Mouse (Mus musculus) neutrophil, adult 83 days (primary cell): Measurements from ENCODE around the gene AL607142.1. TPM values are rescaled to one million over a fixed set of nuclear protein-coding genes. Genes with fewer than 3 reads are reported as not detected.

Experiments
- total RNA-seq, 2 experiments: library from RNA; stranded (reverse); gene quantifications; one replicate each; pipeline ENCODE4 v1.2.4; 2023

Gene AL607142.1
- not detected for total RNA-seq

DNA sequence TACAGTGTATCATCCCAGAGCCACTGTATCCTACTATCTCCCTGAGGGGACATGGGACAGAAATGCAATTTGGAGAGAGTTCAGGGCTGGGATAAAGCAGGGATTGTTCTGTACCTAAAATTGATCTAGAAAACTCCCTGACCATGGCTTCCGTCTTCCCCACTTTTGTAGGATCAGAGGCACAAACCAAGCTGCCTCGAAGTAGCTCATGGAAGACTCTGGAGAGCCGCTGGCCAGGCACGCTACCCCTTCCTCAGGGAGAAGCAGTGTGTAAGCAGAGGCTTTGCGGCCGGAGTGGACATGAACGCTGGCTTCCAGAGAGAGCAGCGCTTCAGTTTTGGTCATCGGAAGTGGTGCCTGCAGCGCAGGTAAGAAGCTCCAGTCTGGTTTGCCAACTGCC is at the start of gene AL607142.1:
Gene AL607142.1, plus strand, starts transcription at position 301 of the 400 bp plus-strand sequence.

Other genes with a start within 250 kb of the AL607142.1 start
- gene Edn2, start 96.2 kb downstream of the AL607142.1 start, total RNA-seq = not detected
- not detected for gene Foxo6, start 222.4 kb downstream of the AL607142.1 start, total RNA-seq